7 mouse cellular contexts compared by ENCODE assay signal in the genomic region with DNA sequence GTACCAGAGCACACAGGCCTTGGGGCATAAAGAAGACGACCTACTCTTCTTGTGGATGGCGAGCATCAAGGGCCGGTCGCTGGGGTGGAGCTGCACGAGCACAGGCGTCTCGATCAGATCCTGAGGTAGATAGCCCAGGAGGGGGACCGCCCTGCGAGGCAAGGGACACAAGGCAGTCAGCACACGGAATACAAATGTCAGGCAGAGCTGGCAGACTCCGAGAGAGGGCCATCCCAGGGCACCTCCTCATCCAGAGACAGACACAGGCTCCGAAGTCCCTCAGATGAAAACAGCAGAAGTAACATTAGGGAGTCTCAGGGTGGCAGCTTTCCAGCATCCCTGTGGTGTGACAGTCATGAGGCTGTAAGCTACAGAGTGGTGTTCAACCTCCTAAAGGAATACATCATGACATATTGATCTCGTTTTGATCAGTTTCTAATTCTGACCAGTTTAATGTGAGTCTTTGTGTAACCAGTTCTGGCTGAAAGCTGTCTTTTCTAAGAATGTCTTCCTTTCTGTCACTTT. TPM values are rescaled to one million over a fixed set of nuclear protein-coding genes. Genes with fewer than 3 reads are reported as not detected.
DNase-seq lines count a peak whose midpoint lies in the region; ATAC-seq and TF ChIP-seq lines count a peak whose summit lies in the region.

No protein-coding gene starts in this region.

- TF ChIP-seq EP300 in heart, postnatal 0 days (IDR thresholded peaks at IDR 0.05; ENCODE audit: low read depth): no peak

- H3K27me3 ChIP-seq in hindbrain, postnatal 0 days (ENCODE audit: insufficient read depth, low read length): no peaks in the 10 kb centered on the region
- H3K27me3 ChIP-seq in hindbrain, embryonic 16.5 days (replicated peaks; ENCODE audit: control insufficient read depth, insufficient read depth, low read length): no peaks in the 10 kb centered on the region
- no peaks in the 10 kb centered on the region for H3K27me3 ChIP-seq in midbrain, embryonic 10.5 days (ENCODE audit: low read depth, poor library complexity, severe bottlenecking)
- no peaks in the 10 kb centered on the region for H3K27me3 ChIP-seq in midbrain, embryonic 16.5 days (ENCODE audit: control insufficient read depth, insufficient read depth, low read depth, low read length)
- no peaks in the 10 kb centered on the region for H3K27me3 ChIP-seq in heart, postnatal 0 days (ENCODE audit: control insufficient read depth, insufficient read depth, low read length)
- no peaks in the 10 kb centered on the region for H3K27me3 ChIP-seq in stomach, embryonic 15.5 days (replicated peaks)

- 64% methylated on average over 13 of the region's 13 CpGs for WGBS in hindbrain, postnatal 0 days
- WGBS in hindbrain, embryonic 16.5 days: 74% methylated on average over 13 of the region's 13 CpGs
- 88% methylated on average over 13 of the region's 13 CpGs for WGBS in midbrain, embryonic 10.5 days
- 82% methylated on average over 13 of the region's 13 CpGs for WGBS in midbrain, embryonic 16.5 days
- 67% methylated on average over 13 of the region's 13 CpGs for WGBS in heart, postnatal 0 days
- WGBS in stomach, embryonic 15.5 days: 86% methylated on average over 13 of the region's 13 CpGs

- no peaks in the 10 kb centered on the region for H3K9me3 ChIP-seq in hindbrain, postnatal 0 days (ENCODE audit: low read length)
- no peaks in the 10 kb centered on the region for H3K9me3 ChIP-seq in hindbrain, embryonic 16.5 days (ENCODE audit: control insufficient read depth, low read length)
- H3K9me3 ChIP-seq in midbrain, embryonic 10.5 days (replicated peaks): no peaks in the 10 kb centered on the region
- H3K9me3 ChIP-seq in midbrain, embryonic 16.5 days (replicated peaks; ENCODE audit: control insufficient read depth, low read length, poor library complexity, severe bottlenecking): no peaks in the 10 kb centered on the region
- no peaks in the 10 kb centered on the region for H3K9me3 ChIP-seq in heart, postnatal 0 days (replicated peaks; ENCODE audit: control insufficient read depth, low read length)
- no peaks in the 10 kb centered on the region for H3K9me3 ChIP-seq in stomach, embryonic 15.5 days

- peaks cover 12% of the 10 kb centered on the region for H3K4me1 ChIP-seq in hindbrain, postnatal 0 days (ENCODE audit: insufficient read depth, low read length)
- peaks cover 9% of the 10 kb centered on the region for H3K4me1 ChIP-seq in hindbrain, embryonic 16.5 days (ENCODE audit: control insufficient read depth, insufficient read depth, low read depth, low read length)
- H3K4me1 ChIP-seq in midbrain, embryonic 10.5 days: no peaks in the 10 kb centered on the region
- H3K4me1 ChIP-seq in midbrain, embryonic 16.5 days (ENCODE audit: control insufficient read depth, insufficient read depth, low read length): no peaks in the 10 kb centered on the region
- H3K4me1 ChIP-seq in heart, postnatal 0 days (ENCODE audit: control insufficient read depth, insufficient read depth): peaks cover 27% of the 10 kb centered on the region
- peaks cover 18% of the 10 kb centered on the region for H3K4me1 ChIP-seq in stomach, embryonic 15.5 days

- no peak overlapping the region for H3K4me3 ChIP-seq in hindbrain, postnatal 0 days (ENCODE audit: low read length)
- no peak overlapping the region for H3K4me3 ChIP-seq in hindbrain, embryonic 16.5 days (ENCODE audit: low read length)
- no peak overlapping the region for H3K4me3 ChIP-seq in midbrain, embryonic 10.5 days
- no peak overlapping the region for H3K4me3 ChIP-seq in midbrain, embryonic 16.5 days (ENCODE audit: low read depth, low read length)
- no peak overlapping the region for H3K4me3 ChIP-seq in heart, postnatal 0 days (ENCODE audit: low read depth, low read length)
- H3K4me3 ChIP-seq in stomach, embryonic 15.5 days (replicated peaks): no peak overlapping the region

- no peak for ATAC-seq in hindbrain, postnatal 0 days
- no peak for ATAC-seq in hindbrain, embryonic 16.5 days
- ATAC-seq in midbrain, embryonic 16.5 days: no peak
- ATAC-seq in heart, postnatal 0 days (ENCODE audit: insufficient read depth, low read depth): peak; percentile 15; the same call in 1 of the 2 replicates
- ATAC-seq in stomach, embryonic 15.5 days (ENCODE audit: insufficient read depth, low FRiP score, low read depth): no peak

- H3K36me3 ChIP-seq in hindbrain, postnatal 0 days (ENCODE audit: insufficient read depth, low read length): peaks cover 36% of the 10 kb centered on the region
- H3K36me3 ChIP-seq in hindbrain, embryonic 16.5 days (ENCODE audit: control insufficient read depth, insufficient read depth, low read length): peaks cover 15% of the 10 kb centered on the region
- 0 out of 2 replicates have a peak, but pooled peaks cover 3% of the 10 kb centered on the region for H3K36me3 ChIP-seq in midbrain, embryonic 10.5 days
- peaks cover 15% of the 10 kb centered on the region for H3K36me3 ChIP-seq in midbrain, embryonic 16.5 days (ENCODE audit: control insufficient read depth, insufficient read depth, low read length)
- peaks cover 71% of the 10 kb centered on the region for H3K36me3 ChIP-seq in heart, postnatal 0 days (replicated peaks; ENCODE audit: control insufficient read depth, insufficient read depth, low read length)
- peaks cover 23% of the 10 kb centered on the region for H3K36me3 ChIP-seq in stomach, embryonic 15.5 days

- H3K27ac ChIP-seq in hindbrain, postnatal 0 days: peak overlapping the region; percentile 52
- no peak overlapping the region; the same call in 1 of the 2 replicates for H3K27ac ChIP-seq in hindbrain, embryonic 16.5 days (ENCODE audit: low read depth, low read length)
- H3K27ac ChIP-seq in midbrain, embryonic 10.5 days (replicated peaks): 0 out of 2 replicates have a peak overlapping the region, but pooled peaks have one; percentile 13
- no peak overlapping the region for H3K27ac ChIP-seq in midbrain, embryonic 16.5 days (ENCODE audit: low read length)
- H3K27ac ChIP-seq in heart, postnatal 0 days (ENCODE audit: low read depth): peak overlapping the region; percentile 97
- H3K27ac ChIP-seq in stomach, embryonic 15.5 days: peak overlapping the region; percentile 85

- H3K4me2 ChIP-seq in hindbrain, postnatal 0 days (ENCODE audit: low read depth, low read length): no peak overlapping the region
- no peak overlapping the region for H3K4me2 ChIP-seq in hindbrain, embryonic 16.5 days (ENCODE audit: low read length)
- H3K4me2 ChIP-seq in midbrain, embryonic 16.5 days (ENCODE audit: low read length): no peak overlapping the region
- peak overlapping the region; percentile 30; the same call in 1 of the 2 replicates for H3K4me2 ChIP-seq in heart, postnatal 0 days (ENCODE audit: low read depth, low read length)
- no peak overlapping the region for H3K4me2 ChIP-seq in stomach, embryonic 15.5 days

- DNase-seq in hindbrain, postnatal 0 days (ENCODE audit: low spot score): peak; percentile 23
- no peak for DNase-seq in midbrain, embryonic 10.5 days (ENCODE audit: low spot score)
- no peak for DNase-seq in heart, postnatal 0 days (ENCODE audit: low spot score)
- no peak for DNase-seq in ovary, adult 18-20 months (ENCODE audit: low spot score)

- H3K9ac ChIP-seq in hindbrain, postnatal 0 days (replicated peaks; ENCODE audit: low read length): no peak overlapping the region
- H3K9ac ChIP-seq in hindbrain, embryonic 16.5 days (ENCODE audit: low read depth, low read length): no peak overlapping the region
- no peak overlapping the region for H3K9ac ChIP-seq in midbrain, embryonic 16.5 days (ENCODE audit: low read depth, low read length)
- H3K9ac ChIP-seq in heart, postnatal 0 days (replicated peaks; ENCODE audit: low read depth, low read length): no peak overlapping the region
- no peak overlapping the region for H3K9ac ChIP-seq in stomach, embryonic 15.5 days

- no peak for TF ChIP-seq CTCF in hindbrain, postnatal 0 days (IDR thresholded peaks at IDR 0.05; ENCODE audit: low read depth)
- TF ChIP-seq CTCF in heart, postnatal 0 days (IDR thresholded peaks at IDR 0.05; ENCODE audit: low read depth): no peak

RNA-seq across cellular contexts. Expression of a gene that starts 21.8 kb away (rescaled TPM):
- 154 and 160 TPM in 2 replicates for total RNA-seq in hindbrain, postnatal 0 days (2014; rRNA removed)
- 129 and 131 TPM in 2 replicates for polyA plus RNA-seq in hindbrain, postnatal 0 days (2015; fragmentation: Nextera tagmentation; extraction: Ambion mirVana)
- 138 and 150 TPM in 2 replicates for polyA plus RNA-seq in hindbrain, embryonic 16.5 days (2015; fragmentation: Nextera tagmentation; extraction: Ambion mirVana)
- 213 and 329 TPM in 2 replicates for polyA plus RNA-seq in midbrain, embryonic 10.5 days (2016; fragmentation: Nextera tagmentation; extraction: Ambion mirVana)
- polyA plus RNA-seq in midbrain, embryonic 16.5 days (2015; fragmentation: Nextera tagmentation; extraction: Ambion mirVana): 153 and 173 TPM in 2 replicates
- total RNA-seq in heart, postnatal 0 days (2014; rRNA removed; ENCODE audit: low replicate concordance): 81.4 and 82.5 TPM in 2 replicates
- 61.0 and 64.3 TPM in 2 replicates for polyA plus RNA-seq in heart, postnatal 0 days (2015; fragmentation: Nextera tagmentation; extraction: Ambion mirVana)
- polyA plus RNA-seq in stomach, embryonic 15.5 days (2015; fragmentation: Nextera tagmentation; extraction: Ambion mirVana): 82.9 and 89.5 TPM in 2 replicates

RNA-seq across cellular contexts. Expression of a gene that starts 23.5 kb away (rescaled TPM):
- total RNA-seq in hindbrain, postnatal 0 days (2014; rRNA removed): 10.0 and 12.0 TPM in 2 replicates
- 4.2 and 5.1 TPM in 2 replicates for polyA plus RNA-seq in hindbrain, postnatal 0 days (2015; fragmentation: Nextera tagmentation; extraction: Ambion mirVana)
- 5.0 and 5.8 TPM in 2 replicates for polyA plus RNA-seq in hindbrain, embryonic 16.5 days (2015; fragmentation: Nextera tagmentation; extraction: Ambion mirVana)
- 2.5 and 4.0 TPM in 2 replicates for polyA plus RNA-seq in midbrain, embryonic 10.5 days (2016; fragmentation: Nextera tagmentation; extraction: Ambion mirVana)
- polyA plus RNA-seq in midbrain, embryonic 16.5 days (2015; fragmentation: Nextera tagmentation; extraction: Ambion mirVana): 4.5 and 5.1 TPM in 2 replicates
- total RNA-seq in heart, postnatal 0 days (2014; rRNA removed; ENCODE audit: low replicate concordance): 11.1 and 14.0 TPM in 2 replicates
- polyA plus RNA-seq in heart, postnatal 0 days (2015; fragmentation: Nextera tagmentation; extraction: Ambion mirVana): 2.3 and 3.3 TPM in 2 replicates
- polyA plus RNA-seq in stomach, embryonic 15.5 days (2015; fragmentation: Nextera tagmentation; extraction: Ambion mirVana): 5.4 and 6.5 TPM in 2 replicates

RNA-seq across cellular contexts. Expression of a gene that starts 37.1 kb away (rescaled TPM):
- total RNA-seq in hindbrain, postnatal 0 days (2014; rRNA removed): 66.7 and 66.9 TPM in 2 replicates
- polyA plus RNA-seq in hindbrain, postnatal 0 days (2015; fragmentation: Nextera tagmentation; extraction: Ambion mirVana): 119 and 120 TPM in 2 replicates
- polyA plus RNA-seq in hindbrain, embryonic 16.5 days (2015; fragmentation: Nextera tagmentation; extraction: Ambion mirVana): 140 and 145 TPM in 2 replicates
- polyA plus RNA-seq in midbrain, embryonic 10.5 days (2016; fragmentation: Nextera tagmentation; extraction: Ambion mirVana): 173 and 177 TPM in 2 replicates
- 141 and 143 TPM in 2 replicates for polyA plus RNA-seq in midbrain, embryonic 16.5 days (2015; fragmentation: Nextera tagmentation; extraction: Ambion mirVana)
- 58.1 and 70.5 TPM in 2 replicates for total RNA-seq in heart, postnatal 0 days (2014; rRNA removed; ENCODE audit: low replicate concordance)
- polyA plus RNA-seq in heart, postnatal 0 days (2015; fragmentation: Nextera tagmentation; extraction: Ambion mirVana): 71.4 and 75.1 TPM in 2 replicates
- 119 and 128 TPM in 2 replicates for polyA plus RNA-seq in stomach, embryonic 15.5 days (2015; fragmentation: Nextera tagmentation; extraction: Ambion mirVana)

RNA-seq across cellular contexts. Expression of a gene that starts 58.8 kb away (rescaled TPM):
- total RNA-seq in hindbrain, postnatal 0 days (2014; rRNA removed): 10.3 and 11.7 TPM in 2 replicates
- polyA plus RNA-seq in hindbrain, postnatal 0 days (2015; fragmentation: Nextera tagmentation; extraction: Ambion mirVana): 7.4 and 8.1 TPM in 2 replicates
- 10.4 TPM in 2 replicates for polyA plus RNA-seq in hindbrain, embryonic 16.5 days (2015; fragmentation: Nextera tagmentation; extraction: Ambion mirVana)
- 10.5 and 12.9 TPM in 2 replicates for polyA plus RNA-seq in midbrain, embryonic 10.5 days (2016; fragmentation: Nextera tagmentation; extraction: Ambion mirVana)
- polyA plus RNA-seq in midbrain, embryonic 16.5 days (2015; fragmentation: Nextera tagmentation; extraction: Ambion mirVana): 10.8 and 10.9 TPM in 2 replicates
- 2.0 and 3.4 TPM in 2 replicates for total RNA-seq in heart, postnatal 0 days (2014; rRNA removed; ENCODE audit: low replicate concordance)
- polyA plus RNA-seq in heart, postnatal 0 days (2015; fragmentation: Nextera tagmentation; extraction: Ambion mirVana): 2.8 TPM in 2 replicates
- polyA plus RNA-seq in stomach, embryonic 15.5 days (2015; fragmentation: Nextera tagmentation; extraction: Ambion mirVana): 7.8 and 8.4 TPM in 2 replicates

Comparison
In these comparisons a context has a peak if more than half of its experiments do, and no peak if none do; other contexts are left out.
1. H3K27ac ChIP-seq: peak in hindbrain, postnatal 0 days (single experiment), midbrain, embryonic 10.5 days (single experiment), heart, postnatal 0 days (single experiment) and stomach, embryonic 15.5 days (single experiment); none in hindbrain, embryonic 16.5 days (single experiment) and midbrain, embryonic 16.5 days (single experiment).